Mouse (Mus musculus): Measurements from ENCODE around the gene Akap13.

DNA sequence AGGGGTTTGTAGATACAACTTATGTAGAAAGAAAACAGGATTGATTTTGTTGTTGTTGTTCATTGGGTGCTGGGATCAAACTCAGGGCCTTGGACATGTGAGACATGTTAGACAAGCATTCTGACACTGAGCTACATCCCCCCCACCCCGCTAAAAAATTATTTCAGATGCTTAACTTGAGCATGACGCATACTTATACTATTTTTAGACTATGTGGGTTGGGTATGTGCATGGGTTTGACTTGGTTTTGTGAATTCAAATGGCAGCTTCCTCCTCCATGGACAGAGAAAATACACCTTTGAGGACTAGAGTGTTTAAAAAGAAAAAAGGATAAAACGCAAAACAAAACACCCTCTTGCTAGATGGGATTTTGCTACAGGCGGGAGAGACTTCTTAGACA is 26.4 kb upstream of the Akap13 start:
- TF ChIP-seq EP300 (IDR thresholded peaks at IDR 0.05; ENCODE audit: insufficient read depth, low read depth, low read length) (no peak), CTCF (IDR thresholded peaks at IDR 0.05) (no peak), POLR2A (IDR thresholded peaks at IDR 0.05; ENCODE audit: insufficient read depth, low read depth, low read length) (no peak)

Measured in heart, adult 2 months (tissue).